Mouse (Mus musculus): ENCODE data around the gene 1700020A23Rik.

The 1700020A23Rik gene

GRCm38 (mm10) chr2:130411558-130412495, 6.8 kb downstream of the 1700020A23Rik start:
- peak; percentile 62 to 83 for DNase-seq (ENCODE audit: low spot score in 2 of 2)

GRCm38 (mm10) chr2:130412775-130413174, 7.7 kb downstream of the 1700020A23Rik start:
- no peak for DNase-seq (ENCODE audit: low spot score in 2 of 2)

- DNase-seq (ENCODE audit: low spot score in 2 of 2): no peak
Measured at GRCm38 (mm10) chr2:130414094-130414856, 9.2 kb downstream of the 1700020A23Rik start.

GRCm38 (mm10) chr2:130421781-130422620, 16.9 kb downstream of the 1700020A23Rik start:
- DNase-seq (ENCODE audit: low spot score in 2 of 2): no peak

- peak in 1 of 2 experiments; percentile 84 for DNase-seq (ENCODE audit: low spot score in 2 of 2)
Measured at GRCm38 (mm10) chr2:130423397-130424125, 18.5 kb downstream of the 1700020A23Rik start.

- DNase-seq (ENCODE audit: low spot score in 2 of 2): peak; percentile 91 to 94
Measured at GRCm38 (mm10) chr2:130424126-130424853, 19.2 kb downstream of the 1700020A23Rik start, which contains the start of the genes Vps16 and Pced1a. Vps16 (plus strand) TSS chr2:130424339. Pced1a (minus strand) TSS chr2:130424701.

GRCm38 (mm10) chr2:130425112-130425511, 20.1 kb downstream of the 1700020A23Rik start:
- no peak for DNase-seq (ENCODE audit: low spot score in 2 of 2)

GRCm38 (mm10) chr2:130429851-130430250, 24.8 kb downstream of the 1700020A23Rik start:
- DNase-seq (ENCODE audit: low spot score in 2 of 2): no peak

GRCm38 (mm10) chr2:130430484-130430883, 25.4 kb downstream of the 1700020A23Rik start:
- DNase-seq (ENCODE audit: low spot score in 2 of 2): no peak

GRCm38 (mm10) chr2:130432157-130432556, 27.1 kb downstream of the 1700020A23Rik start:
- no peak for DNase-seq (ENCODE audit: low spot score in 2 of 2)

GRCm38 (mm10) chr2:130433152-130433551, 28.1 kb downstream of the 1700020A23Rik start:
- peak in 1 of 2 experiments; percentile 52 for DNase-seq (ENCODE audit: low spot score in 2 of 2)

GRCm38 (mm10) chr2:130436769-130437168, 31.7 kb downstream of the 1700020A23Rik start:
- DNase-seq (ENCODE audit: low spot score in 2 of 2): no peak

GRCm38 (mm10) chr2:130438861-130439260, 33.8 kb downstream of the 1700020A23Rik start:
- peak in 1 of 2 experiments; percentile 17 for DNase-seq (ENCODE audit: low spot score in 2 of 2)

- peak in 1 of 2 experiments; percentile 25 for DNase-seq (ENCODE audit: low spot score in 2 of 2)
Measured at GRCm38 (mm10) chr2:130439840-130440480, 34.9 kb downstream of the 1700020A23Rik start.

GRCm38 (mm10) chr2:130442162-130442561, 37.1 kb downstream of the 1700020A23Rik start:
- DNase-seq (ENCODE audit: low spot score in 2 of 2): peak; percentile 33 to 71

- no peak for DNase-seq (ENCODE audit: low spot score in 2 of 2)
Measured at GRCm38 (mm10) chr2:130448449-130448848, 43.4 kb downstream of the 1700020A23Rik start.

- DNase-seq (ENCODE audit: low spot score in 2 of 2): peak in 1 of 2 experiments; percentile 23
Measured at GRCm38 (mm10) chr2:130449021-130449793, 44.1 kb downstream of the 1700020A23Rik start.

- DNase-seq (ENCODE audit: low spot score in 2 of 2): peak; percentile 93 to 97
Measured at GRCm38 (mm10) chr2:130449794-130450433, 44.9 kb downstream of the 1700020A23Rik start, which contains the start of gene Ptpra. Ptpra (plus strand) TSS chr2:130450278.

Measured in spleen, postnatal 10 days (tissue).